Mouse (Mus musculus) forebrain, embryonic 12.5 days (tissue): Measurements from ENCODE around the gene Entpd1. TPM values are rescaled to one million over a fixed set of nuclear protein-coding genes. Genes with fewer than 3 reads are reported as not detected.

ENCODE experiments used
- ATAC-seq: fragments of 200-750 bp; cut with Nextera tagmentation; 2 replicates; pipeline ENCODE4 v1.8.0; 2017; ENCODE audit warnings: moderate TSS enrichment; ENCODE audit not compliant: low FRiP score
- H3K27ac ChIP-seq: fragments of 300-500 bp; sonication (generic); 2 replicates; pipeline ENCODE4 v1.5.1; 2016; ENCODE audit warnings: mild to moderate bottlenecking
- H3K27me3 ChIP-seq: fragments of 300-500 bp; sonication (generic); 2 replicates; pipeline ENCODE4 v1.6.1; 2016; ENCODE audit warnings: mild to moderate bottlenecking
- H3K36me3 ChIP-seq: fragments of 300-500 bp; sonication (generic); replicated peaks from 2 replicates; pipeline ENCODE4 v1.6.1; 2016; ENCODE audit warnings: mild to moderate bottlenecking
- H3K4me1 ChIP-seq: fragments of 300-500 bp; sonication (generic); 2 replicates; pipeline ENCODE4 v1.6.1; 2016
- H3K4me2 ChIP-seq: fragments of 300-500 bp; sonication (generic); 2 replicates; pipeline ENCODE4 v1.6.1; 2016; ENCODE audit warnings: mild to moderate bottlenecking, moderate library complexity
- H3K4me3 ChIP-seq: fragments of 300-500 bp; sonication (generic); replicated peaks from 2 replicates; pipeline ENCODE4 v1.5.1; 2016; ENCODE audit warnings: mild to moderate bottlenecking
- H3K9ac ChIP-seq: fragments of 300-500 bp; sonication (generic); 2 replicates; pipeline ENCODE4 v1.6.1; 2016; ENCODE audit warnings: mild to moderate bottlenecking
- H3K9me3 ChIP-seq: fragments of 300-500 bp; sonication (generic); 2 replicates; pipeline ENCODE4 v1.6.1; 2016
- WGBS: fragments of 180-500 bp; shearing (Covaris S2); methylation state at CpG from one replicate; pipeline ENCODE4 v1.1.7; 2016; 5-methylcytosine and 5-hydroxymethylcytosine counted together
- polyA plus RNA-seq: library from polyadenylated mRNA; unstranded; fragments of >200 nt; fragmentation: Nextera tagmentation; extraction: Ambion mirVana; gene quantifications from 2 replicates; pipeline ENCODE4 v1.2.1, GENCODE M21; 2016

Entpd1 gene
- polyA plus RNA-seq, 1 experiment from 2014 or later = 12.6 TPM

- no peak for ATAC-seq
- WGBS = 82% methylated on average over 3 of the region's 3 CpGs
- H3K27ac ChIP-seq = no peak overlapping the region
Observed at GRCm38 (mm10) chr19:40632193-40632592, 20.0 kb downstream of the Entpd1 start.

GRCm38 (mm10) chr19:40632668-40633067 is 20.5 kb downstream of the Entpd1 start:
- H3K36me3 ChIP-seq = no peaks in the 10 kb centered on the region
- H3K27ac ChIP-seq = no peak overlapping the region
- WGBS = 93% methylated on average over 5 of the region's 5 CpGs
- no peak for ATAC-seq
- H3K9ac ChIP-seq = no peak overlapping the region
- no peaks in the 10 kb centered on the region for H3K9me3 ChIP-seq
- no peaks in the 10 kb centered on the region for H3K4me1 ChIP-seq
- H3K4me2 ChIP-seq = no peak overlapping the region
- H3K27me3 ChIP-seq = no peaks in the 10 kb centered on the region
- no peak overlapping the region for H3K4me3 ChIP-seq

More at GRCm38 (mm10) chr19:40632193-40632592, 20.0 kb downstream of the Entpd1 start:
- Histone ChIP-seq H3K9ac (no peak overlapping the region), H3K4me1 (no peaks in the 10 kb centered on the region), H3K27me3 (no peaks in the 10 kb centered on the region), H3K4me3 (no peak overlapping the region), H3K9me3 (no peaks in the 10 kb centered on the region), H3K36me3 (no peaks in the 10 kb centered on the region), H3K4me2 (no peak overlapping the region)

- H3K4me1 ChIP-seq = no peaks in the 10 kb centered on the region
- no peak overlapping the region for H3K4me3 ChIP-seq
- H3K27ac ChIP-seq = no peak overlapping the region
- no peaks in the 10 kb centered on the region for H3K27me3 ChIP-seq
- no peak for ATAC-seq
- H3K9me3 ChIP-seq = no peaks in the 10 kb centered on the region
- 69% methylated on average over 1 of the region's 1 CpGs for WGBS
- H3K36me3 ChIP-seq = no peaks in the 10 kb centered on the region
- H3K4me2 ChIP-seq = no peak overlapping the region
- H3K9ac ChIP-seq = no peak overlapping the region
Observed at GRCm38 (mm10) chr19:40633144-40633543, 21.0 kb downstream of the Entpd1 start.

- H3K4me1 ChIP-seq = no peaks in the 10 kb centered on the region
- H3K9ac ChIP-seq = no peak overlapping the region
- WGBS = 75% methylated on average over 4 of the region's 4 CpGs
Observed at GRCm38 (mm10) chr19:40637091-40637490, 24.9 kb downstream of the Entpd1 start.

GRCm38 (mm10) chr19:40637601-40638000 is 25.4 kb downstream of the Entpd1 start:
- H3K4me3 ChIP-seq = no peak overlapping the region
- no peaks in the 10 kb centered on the region for H3K27me3 ChIP-seq
- H3K9ac ChIP-seq = no peak overlapping the region
- WGBS = 89% methylated on average over 7 of the region's 7 CpGs
- ATAC-seq = no peak
- H3K36me3 ChIP-seq = no peaks in the 10 kb centered on the region
- no peak overlapping the region for H3K4me2 ChIP-seq
- H3K4me1 ChIP-seq = no peaks in the 10 kb centered on the region
- H3K27ac ChIP-seq = no peak overlapping the region
- H3K9me3 ChIP-seq = no peaks in the 10 kb centered on the region

More at GRCm38 (mm10) chr19:40637091-40637490, 24.9 kb downstream of the Entpd1 start:
- H3K4me3 ChIP-seq = no peak overlapping the region
- ATAC-seq = no peak
- H3K9me3 ChIP-seq = no peaks in the 10 kb centered on the region
- no peaks in the 10 kb centered on the region for H3K27me3 ChIP-seq
- no peak overlapping the region for H3K4me2 ChIP-seq
- no peaks in the 10 kb centered on the region for H3K36me3 ChIP-seq
- no peak overlapping the region for H3K27ac ChIP-seq

- H3K4me3 ChIP-seq = no peak overlapping the region
- WGBS = 93% methylated on average over 5 of the region's 5 CpGs
- ATAC-seq = no peak
- H3K9me3 ChIP-seq = no peaks in the 10 kb centered on the region
- H3K4me2 ChIP-seq = no peak overlapping the region
- H3K27me3 ChIP-seq = no peaks in the 10 kb centered on the region
- H3K9ac ChIP-seq = no peak overlapping the region
- H3K36me3 ChIP-seq = no peaks in the 10 kb centered on the region
- H3K27ac ChIP-seq = no peak overlapping the region
- H3K4me1 ChIP-seq = no peaks in the 10 kb centered on the region
Observed at GRCm38 (mm10) chr19:40638582-40638981, 26.4 kb downstream of the Entpd1 start.

- ATAC-seq = no peak
- H3K9ac ChIP-seq = no peak overlapping the region
- H3K9me3 ChIP-seq = no peaks in the 10 kb centered on the region
- WGBS = 83% methylated on average over 11 of the region's 11 CpGs
- no peak overlapping the region for H3K4me3 ChIP-seq
- H3K36me3 ChIP-seq = no peaks in the 10 kb centered on the region
- no peaks in the 10 kb centered on the region for H3K4me1 ChIP-seq
- H3K27ac ChIP-seq = no peak overlapping the region
- no peaks in the 10 kb centered on the region for H3K27me3 ChIP-seq
- no peak overlapping the region for H3K4me2 ChIP-seq
Observed at GRCm38 (mm10) chr19:40639729-40640304, 27.7 kb downstream of the Entpd1 start.

GRCm38 (mm10) chr19:40640799-40641198 is 28.6 kb downstream of the Entpd1 start:
- Histone ChIP-seq H3K4me1 (no peaks in the 10 kb centered on the region), H3K27ac (no peak overlapping the region), H3K9me3 (no peaks in the 10 kb centered on the region), H3K4me2 (no peak overlapping the region), H3K36me3 (no peaks in the 10 kb centered on the region), H3K4me3 (no peak overlapping the region), H3K9ac (no peak overlapping the region), H3K27me3 (no peaks in the 10 kb centered on the region)
- 93% methylated on average over 2 of the region's 2 CpGs for WGBS
- no peak for ATAC-seq

- Histone ChIP-seq H3K4me3 (no peak overlapping the region), H3K4me1 (no peaks in the 10 kb centered on the region), H3K9me3 (no peaks in the 10 kb centered on the region), H3K4me2 (no peak overlapping the region), H3K36me3 (no peaks in the 10 kb centered on the region), H3K9ac (no peak overlapping the region), H3K27ac (no peak overlapping the region), H3K27me3 (no peaks in the 10 kb centered on the region)
- WGBS = 96% methylated on average over 1 of the region's 1 CpGs
- no peak for ATAC-seq
Observed at GRCm38 (mm10) chr19:40643846-40644245, 31.7 kb downstream of the Entpd1 start.

GRCm38 (mm10) chr19:40646379-40646778 is 34.2 kb downstream of the Entpd1 start:
- H3K27ac ChIP-seq = no peak overlapping the region
- 0 out of 2 replicates have a peak, but pooled peaks cover 2% of the 10 kb centered on the region for H3K4me1 ChIP-seq

GRCm38 (mm10) chr19:40647319-40648158 is 35.4 kb downstream of the Entpd1 start:
- Histone ChIP-seq H3K4me3 (no peak overlapping the region), H3K27me3 (no peaks in the 10 kb centered on the region), H3K27ac (no peak overlapping the region), H3K36me3 (no peaks in the 10 kb centered on the region), H3K9ac (no peak overlapping the region), H3K4me2 (no peak overlapping the region), H3K9me3 (no peaks in the 10 kb centered on the region), H3K4me1 (0 out of 2 replicates have a peak, but pooled peaks cover 2% of the 10 kb centered on the region)
- no peak for ATAC-seq
- WGBS = 76% methylated on average over 9 of the region's 9 CpGs

More at GRCm38 (mm10) chr19:40646379-40646778, 34.2 kb downstream of the Entpd1 start:
- H3K4me3 ChIP-seq = no peak overlapping the region
- no peak overlapping the region for H3K4me2 ChIP-seq
- H3K27me3 ChIP-seq = no peaks in the 10 kb centered on the region
- no peaks in the 10 kb centered on the region for H3K36me3 ChIP-seq
- ATAC-seq = no peak
- no peaks in the 10 kb centered on the region for H3K9me3 ChIP-seq
- no peak overlapping the region for H3K9ac ChIP-seq
- 76% methylated on average over 6 of the region's 6 CpGs for WGBS

- Histone ChIP-seq H3K4me2 (no peak overlapping the region), H3K9me3 (no peaks in the 10 kb centered on the region), H3K4me1 (0 out of 2 replicates have a peak, but pooled peaks cover 2% of the 10 kb centered on the region), H3K36me3 (no peaks in the 10 kb centered on the region), H3K4me3 (no peak overlapping the region), H3K27ac (no peak overlapping the region), H3K9ac (no peak overlapping the region), H3K27me3 (no peaks in the 10 kb centered on the region)
- 87% methylated on average over 5 of the region's 5 CpGs for WGBS
- no peak for ATAC-seq
Observed at GRCm38 (mm10) chr19:40650090-40650489, 37.9 kb downstream of the Entpd1 start.
